Mouse (Mus musculus): Measurements from ENCODE around the gene Acot8.

DNA sequence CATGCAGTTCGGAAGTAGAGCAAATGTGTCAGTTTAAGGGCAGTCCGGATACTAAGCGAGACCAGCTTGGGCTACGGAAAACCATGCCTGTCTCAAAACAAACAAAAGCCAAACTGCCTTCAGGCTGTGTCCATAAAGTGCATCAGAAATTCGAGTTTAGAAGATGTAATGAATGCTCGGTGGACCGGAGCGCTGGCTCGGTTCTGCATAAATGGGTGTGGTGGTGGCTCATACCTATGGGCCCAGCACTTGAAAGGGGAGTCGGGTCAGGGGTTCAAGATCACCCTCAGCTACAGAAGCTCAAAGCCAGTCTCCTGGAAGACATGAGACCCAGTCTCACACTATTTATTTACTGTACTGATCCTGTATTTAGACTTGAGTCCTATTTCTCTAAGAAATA lies 16.9 kb downstream of the Acot8 start:
- TF ChIP-seq CTCF (IDR thresholded peaks at IDR 0.05; ENCODE audit: low read depth, low read length) (no peak), POLR2A (IDR thresholded peaks at IDR 0.05; ENCODE audit: insufficient read depth, low read length) (no peak)
